9 mouse cellular contexts compared by ENCODE assay signal in genomic region chr4:59199805-59200204, GRCm38 (mm10). TPM values are rescaled to one million over a fixed set of nuclear protein-coding genes. Genes with fewer than 3 reads are reported as not detected.
DNase-seq lines count a peak whose midpoint lies in the region; ATAC-seq and TF ChIP-seq lines count a peak whose summit lies in the region.
"Had no signal": no experiment of that assay in that cellular context is flagged by ENCODE, and none has a peak within 500 bp of the region (broad histone marks: within the 10 kb centered on the region; RNA-seq: fewer than 3 reads in every experiment).

No protein-coding gene starts in this region.

- in situ Hi-C loops in CH12.LX (cut with MboI; ENCODE audit: low pct_ligation_motif_present, low pct_unique_long_range_greater_than_20kb, low sequenced_read_pairs), result loop anchor here (5.0 to 25.0 kb wide), 2 partner anchors 52 to 137 kb away; no protein-coding TSS in a partner anchor

- no peak for DNase-seq in forebrain, embryonic 11.5 days (ENCODE audit: low spot score)
- DNase-seq in forebrain, embryonic 10.5 days (ENCODE audit: extremely low spot score, low spot score), result no peak
- peak; percentile 41 for DNase-seq in CH12.LX (ENCODE audit: extremely low read depth)
- no peak for DNase-seq in liver, embryonic 13.5 days
- no peak for DNase-seq in right cerebral cortex, postnatal 36 days (ENCODE audit: low spot score in 2 of 2)

- dilution Hi-C loops in CH12.LX (cut with MboI; ENCODE audit: extremely low pct_ligation_motif_present, extremely low pct_unique_long_range_greater_than_20kb, low sequenced_read_pairs), result no loop called here

- H3K27ac ChIP-seq in forebrain, embryonic 11.5 days (ENCODE audit: low read depth, low read length), result no peak overlapping the region
- no peak overlapping the region for H3K27ac ChIP-seq in forebrain, embryonic 10.5 days
- no peak overlapping the region for H3K27ac ChIP-seq in intestine, postnatal 0 days (ENCODE audit: low read depth, low read length)
- no peak overlapping the region; the same call in 1 of the 2 replicates for H3K27ac ChIP-seq in intestine, embryonic 16.5 days (ENCODE audit: low read length)
- H3K27ac ChIP-seq in CH12.LX (ENCODE audit: insufficient read depth, low read depth), result peak overlapping the region; percentile 47
- peak overlapping the region; percentile 57 for H3K27ac ChIP-seq in liver, embryonic 13.5 days

- H3K9ac ChIP-seq in forebrain, embryonic 11.5 days (ENCODE audit: low read length), result no peak overlapping the region
- H3K9ac ChIP-seq in intestine, postnatal 0 days (ENCODE audit: low read depth, low read length), result no peak overlapping the region
- H3K9ac ChIP-seq in intestine, embryonic 16.5 days (ENCODE audit: low read depth, low read length), result no peak overlapping the region
- no peak overlapping the region for H3K9ac ChIP-seq in CH12.LX (ENCODE audit: insufficient read depth, low read depth)
- H3K9ac ChIP-seq in liver, embryonic 13.5 days, result peak overlapping the region; percentile 20

- 0 out of 2 replicates have a peak, but pooled peaks have one; percentile 10 for ATAC-seq in forebrain, embryonic 11.5 days (replicated peaks; ENCODE audit: low FRiP score)
- no peak for ATAC-seq in intestine, postnatal 0 days
- ATAC-seq in intestine, embryonic 16.5 days, result no peak
- ATAC-seq in liver, embryonic 13.5 days (ENCODE audit: low read depth), result no peak
- no peak for ATAC-seq in monocyte, adult 5-6 weeks (replicated peaks; ENCODE audit: insufficient number of reproducible peaks, low FRiP score, low TSS enrichment, poor library complexity, severe bottlenecking)

- no peaks in the 10 kb centered on the region for H3K9me3 ChIP-seq in forebrain, embryonic 11.5 days (ENCODE audit: control insufficient read depth, low read length)
- no peaks in the 10 kb centered on the region for H3K9me3 ChIP-seq in forebrain, embryonic 10.5 days
- H3K9me3 ChIP-seq in intestine, postnatal 0 days (ENCODE audit: control insufficient read depth), result no peaks in the 10 kb centered on the region
- H3K9me3 ChIP-seq in intestine, embryonic 16.5 days (ENCODE audit: control insufficient read depth, low read length), result no peaks in the 10 kb centered on the region
- no peaks in the 10 kb centered on the region for H3K9me3 ChIP-seq in CH12.LX (replicated peaks; ENCODE audit: low read length)
- H3K9me3 ChIP-seq in liver, embryonic 13.5 days (replicated peaks), result no peaks in the 10 kb centered on the region

- no peak overlapping the region for H3K4me3 ChIP-seq in forebrain, embryonic 11.5 days (ENCODE audit: low read depth, low read length)
- H3K4me3 ChIP-seq in forebrain, embryonic 10.5 days, result no peak overlapping the region
- no peak overlapping the region for H3K4me3 ChIP-seq in intestine, postnatal 0 days (ENCODE audit: low read depth, low read length)
- H3K4me3 ChIP-seq in intestine, embryonic 16.5 days (ENCODE audit: low read length), result no peak overlapping the region
- H3K4me3 ChIP-seq in CH12.LX (replicated peaks in 1 of 3; ENCODE audit: low read depth in 2 of 3, low read length in 2 of 3, poor library complexity in 1 of 3), result peak overlapping the region; percentile 25 to 41 (median 33)
- no peak overlapping the region; the same call in 1 of the 2 replicates for H3K4me3 ChIP-seq in liver, embryonic 13.5 days (replicated peaks)

- TF ChIP-seq EP300 in CH12.LX (IDR thresholded peaks at IDR 0.05; ENCODE audit: low read length), result no peak; the same call in 1 of the 2 replicates

- peaks cover 8% of the 10 kb centered on the region; the same call in 1 of the 2 replicates for H3K4me1 ChIP-seq in forebrain, embryonic 11.5 days (replicated peaks; ENCODE audit: control insufficient read depth, insufficient read depth, low read length)
- peaks cover 35% of the 10 kb centered on the region for H3K4me1 ChIP-seq in forebrain, embryonic 10.5 days
- H3K4me1 ChIP-seq in intestine, postnatal 0 days (replicated peaks; ENCODE audit: control insufficient read depth, insufficient read depth, low read length), result peaks cover 10% of the 10 kb centered on the region; the same call in 1 of the 2 replicates
- H3K4me1 ChIP-seq in intestine, embryonic 16.5 days (ENCODE audit: control insufficient read depth, insufficient read depth, low read length), result peaks cover 44% of the 10 kb centered on the region
- H3K4me1 ChIP-seq in CH12.LX (ENCODE audit: control insufficient read depth in 1 of 2, insufficient read depth in 2 of 2), result peaks cover 42 to 90% of the 10 kb centered on the region in 2 experiments
- H3K4me1 ChIP-seq in liver, embryonic 13.5 days (replicated peaks), result peaks cover 95% of the 10 kb centered on the region

- peaks cover 81% of the 10 kb centered on the region for H3K79me2 ChIP-seq in CH12.LX (replicated peaks; ENCODE audit: control insufficient read depth, extremely low read depth, insufficient read depth, poor library complexity, severe bottlenecking)

- no peaks in the 10 kb centered on the region for H3K27me3 ChIP-seq in forebrain, embryonic 11.5 days (ENCODE audit: control insufficient read depth, insufficient read depth, low read length)
- no peaks in the 10 kb centered on the region for H3K27me3 ChIP-seq in forebrain, embryonic 10.5 days (ENCODE audit: poor library complexity, severe bottlenecking)
- no peaks in the 10 kb centered on the region for H3K27me3 ChIP-seq in intestine, postnatal 0 days (replicated peaks; ENCODE audit: control insufficient read depth, insufficient read depth, low read length)
- no peaks in the 10 kb centered on the region for H3K27me3 ChIP-seq in intestine, embryonic 16.5 days (replicated peaks; ENCODE audit: control insufficient read depth, insufficient read depth, low read length)
- H3K27me3 ChIP-seq in CH12.LX (replicated peaks), result no peaks in the 10 kb centered on the region
- no peaks in the 10 kb centered on the region for H3K27me3 ChIP-seq in liver, embryonic 13.5 days

- TF ChIP-seq RAD21 in CH12.LX (IDR thresholded peaks at IDR 0.05; ENCODE audit: low read depth, low read length), result no peak

- H3K36me3 ChIP-seq in forebrain, embryonic 11.5 days (ENCODE audit: control insufficient read depth, insufficient read depth, low read length), result no peaks in the 10 kb centered on the region
- no peaks in the 10 kb centered on the region for H3K36me3 ChIP-seq in forebrain, embryonic 10.5 days (replicated peaks)
- no peaks in the 10 kb centered on the region for H3K36me3 ChIP-seq in intestine, postnatal 0 days (ENCODE audit: control insufficient read depth, insufficient read depth)
- no peaks in the 10 kb centered on the region for H3K36me3 ChIP-seq in intestine, embryonic 16.5 days (ENCODE audit: control insufficient read depth, insufficient read depth, low read length)
- H3K36me3 ChIP-seq in CH12.LX (replicated peaks in 1 of 2; ENCODE audit: control insufficient read depth in 1 of 2, insufficient read depth in 1 of 2, low read length in 1 of 2), result peaks cover 0 to 15% of the 10 kb centered on the region in 2 experiments
- no peaks in the 10 kb centered on the region for H3K36me3 ChIP-seq in liver, embryonic 13.5 days

- WGBS in forebrain, embryonic 11.5 days, result 75% methylated on average over 8 of the region's 8 CpGs
- 71% methylated on average over 8 of the region's 8 CpGs for WGBS in forebrain, embryonic 10.5 days
- 58% methylated on average over 8 of the region's 8 CpGs for WGBS in intestine, postnatal 0 days
- WGBS in intestine, embryonic 16.5 days, result 58% methylated on average over 8 of the region's 8 CpGs
- 53% methylated on average over 8 of the region's 8 CpGs for WGBS in liver, embryonic 13.5 days (ENCODE audit: insufficient replicate concordance)

- H3K4me2 ChIP-seq in forebrain, embryonic 11.5 days (ENCODE audit: low read depth, low read length, severe bottlenecking), result no peak overlapping the region
- H3K4me2 ChIP-seq in intestine, postnatal 0 days (replicated peaks; ENCODE audit: low read depth), result 0 out of 2 replicates have a peak overlapping the region, but pooled peaks have one; percentile 0
- H3K4me2 ChIP-seq in intestine, embryonic 16.5 days (ENCODE audit: low read depth, low read length), result no peak overlapping the region
- H3K4me2 ChIP-seq in CH12.LX (ENCODE audit: insufficient read depth, low read depth, poor library complexity, severe bottlenecking), result peak overlapping the region; percentile 74
- H3K4me2 ChIP-seq in liver, embryonic 13.5 days, result peak overlapping the region; percentile 15
- H3K4me2 ChIP-seq: midbrain, embryonic 11.5 days had no signal

- no peak for TF ChIP-seq CTCF in intestine, postnatal 0 days (IDR thresholded peaks at IDR 0.05; ENCODE audit: low read depth)
- no peak for TF ChIP-seq CTCF in CH12.LX (conservative IDR thresholded peaks at IDR 0.05 in 1 of 2, IDR thresholded peaks at IDR 0.05 in 1 of 2; ENCODE audit: low read depth in 2 of 2, low read length in 2 of 2)

- TF ChIP-seq POLR2A in CH12.LX (IDR thresholded peaks at IDR 0.05; ENCODE audit: low read depth, low read length), result no peak

TF ChIP-seq in CH12.LX, 34 proteins besides CTCF, POLR2A, EP300 and RAD21:
- peak; percentile 88 for TF ChIP-seq TCF12 (IDR thresholded peaks at IDR 0.05; ENCODE audit: low read depth, low read length)
- TF ChIP-seq MAZ (IDR thresholded peaks at IDR 0.05; ENCODE audit: low read depth, low read length), result no peak

RNA-seq across cellular contexts. Expression of gene Ugcg, which starts 10.7 kb away (rescaled TPM):
- 12.8 and 13.0 TPM in 2 replicates for polyA plus RNA-seq in forebrain, embryonic 11.5 days (2014; fragmentation: Nextera tagmentation; extraction: Ambion mirVana)
- 11.7 and 12.0 TPM in 2 replicates for polyA plus RNA-seq in forebrain, embryonic 10.5 days (2016; fragmentation: Nextera tagmentation; extraction: Ambion mirVana)
- 20.3 and 25.3 TPM in 2 replicates for polyA plus RNA-seq in intestine, postnatal 0 days (2015; fragmentation: Nextera tagmentation; extraction: Ambion mirVana)
- polyA plus RNA-seq in intestine, embryonic 16.5 days (2015; fragmentation: Nextera tagmentation; extraction: Ambion mirVana), result 6.9 and 7.8 TPM in 2 replicates
- total RNA-seq in CH12.LX (2012; rRNA removed) (28.7 and 33.8 TPM in 2 replicates), CH12.LX (2014; rRNA removed) (68.7 and 69.5 TPM in 2 replicates)
- 24.2 and 25.8 TPM in 2 replicates for polyA plus RNA-seq in CH12.LX (2012; ENCODE audit: insufficient read length, low read depth)
- 9.2 and 10.5 TPM in 2 replicates for polyA plus RNA-seq in liver, embryonic 13.5 days (2015; fragmentation: Nextera tagmentation; extraction: Ambion mirVana)
- 254 to 534 TPM (median 259 TPM) in 3 replicates for total RNA-seq in monocyte, adult 5-6 weeks (2017)

Comparison
In these comparisons a context has a peak if more than half of its experiments do, and no peak if none do; other contexts are left out.
1. H3K4me2 ChIP-seq: peak in intestine, postnatal 0 days (single experiment), CH12.LX (single experiment) and liver, embryonic 13.5 days (single experiment); none in forebrain, embryonic 11.5 days (single experiment) and intestine, embryonic 16.5 days (single experiment).
2. H3K27ac ChIP-seq: peak in CH12.LX (single experiment) and liver, embryonic 13.5 days (single experiment); none in forebrain, embryonic 11.5 days (single experiment), forebrain, embryonic 10.5 days (single experiment), intestine, postnatal 0 days (single experiment) and intestine, embryonic 16.5 days (single experiment).
3. H3K4me3 ChIP-seq: peak in CH12.LX (3 of 3); none in forebrain, embryonic 11.5 days (single experiment), forebrain, embryonic 10.5 days (single experiment), intestine, postnatal 0 days (single experiment), intestine, embryonic 16.5 days (single experiment) and liver, embryonic 13.5 days (single experiment).